Mouse (Mus musculus) brain, embryonic 18.5 days (tissue): ENCODE results near the gene Chrna3.

Source experiments
- DNase-seq: peaks from one replicate; pipeline ENCODE4 v3.0.0-alpha.2; 2012; ENCODE audit warnings: low read depth, low spot score

Chrna3 gene

DNA sequence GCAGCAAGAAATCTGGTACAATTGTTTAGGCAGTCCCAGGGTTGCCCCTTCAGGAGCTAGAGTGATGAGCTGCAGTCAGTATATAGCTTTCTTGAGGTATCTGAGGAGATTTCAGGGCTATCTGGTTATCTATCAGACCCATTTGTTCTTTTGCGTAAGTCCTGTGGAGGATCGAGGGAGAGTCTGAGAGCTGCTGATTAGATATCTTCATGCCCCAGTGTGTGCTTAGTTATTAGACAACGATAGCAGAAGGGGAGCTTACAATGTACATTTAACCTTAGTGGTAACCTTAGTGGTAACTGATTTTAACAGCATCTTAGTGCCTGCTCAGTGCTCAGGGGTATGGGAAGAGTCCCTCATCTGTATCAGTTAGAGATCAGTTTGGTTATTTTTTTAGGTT, 30.7 kb downstream of the Chrna3 start:
- no peak for DNase-seq

DNA sequence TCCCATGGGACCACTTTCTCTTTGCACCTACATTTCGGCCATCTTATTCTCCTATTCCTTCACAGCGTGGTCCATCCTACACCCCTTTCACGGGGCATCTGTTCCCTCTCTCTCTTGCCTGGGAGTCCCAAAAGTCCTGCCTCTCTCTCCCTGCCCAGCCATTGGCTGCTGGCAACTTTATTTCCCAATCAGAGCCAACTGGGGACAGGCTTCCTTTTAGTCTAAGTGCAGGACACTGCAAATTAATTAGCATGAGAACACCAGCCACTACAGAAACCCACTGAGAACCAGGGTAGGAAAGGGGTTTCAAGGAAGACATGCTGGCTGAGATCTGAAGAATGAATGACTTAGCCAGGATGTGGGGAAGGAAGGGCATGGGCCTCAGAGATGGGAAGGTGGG, 32.0 kb downstream of the Chrna3 start:
- no peak for DNase-seq

DNA sequence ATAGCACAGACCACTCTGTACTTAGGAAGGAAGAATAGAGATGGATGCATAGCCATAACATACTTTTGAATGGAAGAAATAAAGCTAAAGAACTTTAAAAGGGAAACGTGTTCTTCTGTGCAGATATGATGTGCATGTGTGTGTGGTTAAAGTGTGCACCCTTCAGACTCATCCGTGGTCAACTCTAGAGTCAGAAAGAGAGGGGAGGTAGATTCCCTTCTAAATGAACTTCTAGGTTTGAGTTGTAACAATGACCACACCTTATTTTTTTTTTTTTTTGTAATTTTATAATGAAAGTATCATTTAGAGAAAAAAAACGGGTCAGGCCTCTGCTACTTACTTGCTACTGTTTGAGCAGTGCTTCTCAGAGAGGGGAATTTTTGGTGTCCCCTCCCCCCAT, 36.0 kb downstream of the Chrna3 start:
- DNase-seq: no peak

DNA sequence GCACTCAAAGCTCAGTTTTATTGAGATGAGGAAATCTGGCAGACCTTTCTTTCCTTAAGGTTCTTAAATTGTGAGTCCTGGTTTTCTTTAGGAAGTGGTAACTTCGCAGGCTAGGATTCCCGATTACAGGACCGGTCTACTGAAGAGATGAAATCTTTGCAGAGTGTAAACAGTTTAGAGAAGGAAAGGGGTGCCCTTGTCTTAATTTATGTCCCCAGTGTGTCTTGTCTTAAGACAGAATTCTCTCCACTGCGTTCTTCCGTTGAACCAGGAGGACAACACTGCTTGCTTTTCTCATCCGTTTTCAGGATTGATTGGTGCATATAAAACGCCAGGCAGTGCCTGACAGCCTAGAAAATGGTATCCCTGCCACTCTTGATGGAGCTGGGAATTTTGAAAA, 44.0 kb downstream of the Chrna3 start:
- DNase-seq: no peak

DNA sequence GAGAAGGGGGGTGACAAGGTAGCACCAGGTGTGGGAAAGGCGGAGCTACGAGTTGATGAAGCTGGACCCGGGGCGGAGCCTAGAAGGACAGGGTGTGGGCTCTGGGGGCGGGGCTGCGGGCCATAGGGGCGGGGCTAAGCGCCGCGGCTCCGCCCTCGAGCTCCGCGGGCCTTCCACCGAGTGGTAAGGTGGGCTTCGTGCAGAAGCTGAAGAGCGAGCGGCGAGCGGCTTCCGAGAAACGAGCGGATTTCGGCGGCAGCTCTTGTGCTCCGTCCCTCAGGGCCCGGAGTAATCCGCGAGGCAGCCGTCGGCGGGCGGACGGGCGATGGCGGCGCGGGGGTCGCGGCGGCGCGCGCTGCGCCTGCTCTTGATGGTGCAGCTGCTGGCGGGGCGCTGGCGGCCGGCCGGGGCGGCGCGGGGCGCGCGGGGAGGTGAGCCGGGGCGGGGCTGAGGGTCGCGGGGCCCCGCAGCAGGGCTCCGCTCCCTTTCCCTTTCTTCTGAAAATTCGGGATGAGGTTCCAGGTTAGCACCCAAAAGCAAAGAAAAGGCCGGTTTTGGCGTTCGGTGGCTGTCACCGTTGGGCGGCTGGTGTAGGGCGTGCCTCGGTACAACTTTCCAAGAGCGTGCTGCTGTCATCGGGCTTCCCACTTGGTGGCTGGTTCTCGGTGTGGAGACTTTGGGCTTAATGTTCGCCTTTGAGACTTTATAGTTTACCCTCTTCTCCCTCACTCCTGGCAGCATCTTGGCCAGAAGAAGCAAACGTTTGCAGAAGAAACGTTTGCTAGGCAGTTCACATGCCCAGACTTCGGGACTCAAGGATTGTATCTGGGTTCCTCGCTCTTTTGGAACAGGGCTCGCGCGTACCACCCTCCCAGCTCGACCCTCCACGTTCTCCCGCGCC, 44.8 kb downstream of the Chrna3 start:
- DNase-seq: no peak

DNA sequence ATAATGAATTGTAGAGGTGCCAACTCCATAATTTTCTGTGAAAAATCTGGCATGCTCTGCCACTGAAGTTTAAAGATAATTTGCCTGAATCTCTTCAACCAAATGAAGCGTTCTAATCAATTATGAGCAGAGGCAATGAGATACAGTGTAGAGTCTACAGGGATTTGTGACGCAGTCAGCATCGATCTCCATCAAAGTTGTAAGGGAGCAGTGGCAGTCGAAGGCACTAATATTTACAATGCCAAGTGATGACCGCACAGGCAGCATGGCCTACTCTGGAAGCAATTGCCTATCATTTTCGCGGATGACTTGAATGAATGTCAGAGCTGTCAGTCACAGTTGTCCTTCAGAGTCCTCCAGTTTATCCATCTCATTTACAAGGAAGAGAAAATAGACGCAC, 45.7 kb downstream of the Chrna3 start, which contains the start of gene Chrna5:
Gene Chrna5, plus strand, starts transcription at position 207 of the 400 bp plus-strand sequence.
- DNase-seq: no peak

DNA sequence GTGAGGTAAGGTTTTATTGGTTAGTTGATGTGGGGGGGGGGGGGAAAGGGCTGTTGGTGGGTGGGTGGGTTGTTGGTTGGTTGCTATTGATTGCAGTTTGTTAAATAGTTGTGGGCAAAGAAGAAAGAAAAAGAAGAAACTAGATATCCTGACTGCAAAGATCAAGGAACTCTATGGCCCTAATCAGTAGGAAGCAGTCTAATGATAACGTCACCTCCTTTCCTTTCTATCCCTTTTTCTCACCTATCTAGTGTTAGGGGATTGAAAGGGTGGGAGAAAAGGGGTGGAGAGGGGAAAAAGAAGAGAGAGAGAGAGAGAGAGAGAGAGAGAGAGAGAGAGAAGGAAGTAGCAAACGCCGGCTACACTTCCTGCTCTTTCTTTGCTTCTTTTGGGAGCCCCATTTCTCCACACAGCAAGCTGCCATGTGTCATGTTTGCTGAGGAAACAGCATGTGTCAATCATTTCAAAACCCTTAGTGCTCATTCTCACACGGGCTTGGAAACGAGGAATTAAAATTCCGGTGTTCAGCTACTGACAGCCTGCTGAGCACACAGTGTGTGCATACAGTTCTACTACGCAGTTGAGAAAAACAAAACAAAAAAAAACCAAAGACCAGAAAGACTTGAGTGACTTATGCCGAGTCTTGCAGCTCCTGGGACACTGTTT, 56.3 kb downstream of the Chrna3 start:
- DNase-seq: no peak

DNA sequence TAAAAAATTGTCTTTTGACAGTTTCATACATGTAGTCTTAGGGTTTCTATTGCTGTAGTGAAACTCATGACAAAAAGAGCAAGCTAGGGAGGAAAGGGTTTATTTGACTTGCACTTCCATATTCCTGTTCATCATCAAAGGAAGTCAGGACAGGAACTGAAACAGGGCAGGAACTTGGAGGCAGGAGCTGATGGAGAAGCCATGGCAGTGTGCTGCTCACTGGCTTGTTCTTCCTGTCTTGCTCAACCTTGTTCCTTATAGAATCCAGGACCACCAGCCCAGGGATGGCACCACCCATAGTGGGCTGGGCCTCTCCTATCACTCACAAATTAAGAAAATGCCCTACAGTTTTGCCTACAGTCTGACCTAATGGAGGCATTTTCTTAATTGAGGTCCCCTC, 62.7 kb downstream of the Chrna3 start:
- DNase-seq: no peak

DNA sequence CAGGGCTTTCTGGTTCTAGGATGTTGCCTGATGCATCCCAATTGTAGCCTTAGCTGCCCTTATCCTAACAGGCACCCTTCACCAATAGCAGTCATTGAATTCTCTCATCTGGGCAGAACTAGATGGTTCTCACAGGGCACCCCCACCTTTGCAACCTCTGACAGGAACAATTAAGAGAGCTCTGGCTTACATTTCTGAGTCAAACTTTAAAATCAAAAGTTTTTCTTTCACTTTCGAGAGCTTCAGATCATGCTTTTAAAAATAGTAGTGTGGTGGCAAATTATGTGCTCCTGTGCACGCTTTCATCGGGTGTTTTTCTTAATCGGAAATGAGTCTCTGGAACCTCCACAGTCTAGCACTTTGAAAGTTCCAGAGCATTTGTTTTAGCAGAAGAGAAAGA, 65.3 kb downstream of the Chrna3 start:
- DNase-seq: no peak
